Mouse (Mus musculus) liver, embryonic 15.5 days (tissue): ENCODE measurements around the gene 1700123K08Rik. TPM values are rescaled to one million over a fixed set of nuclear protein-coding genes. Genes with fewer than 3 reads are reported as not detected.
"Not testable (repeated sequence)": the region's sequence is repeated elsewhere in the genome, so short reads cannot be mapped to it uniquely, and the experiment has no call there.

Experiments
- ATAC-seq: fragments of 200-750 bp; cut with Nextera tagmentation; 2 replicates; pipeline ENCODE4 v1.8.0; 2017; ENCODE audit warnings: moderate number of reproducible peaks, mild to moderate bottlenecking, moderate library complexity; ENCODE audit not compliant: insufficient read depth
- H3K27ac ChIP-seq: fragments of 300-500 bp; sonication (generic); replicated peaks from 2 replicates; pipeline ENCODE4 v1.5.1; 2015; ENCODE audit warnings: mild to moderate bottlenecking, inconsistent platforms
- H3K27me3 ChIP-seq: fragments of 300-500 bp; sonication (generic); 2 replicates; pipeline ENCODE4 v1.6.1; 2015; ENCODE audit warnings: mild to moderate bottlenecking, inconsistent platforms
- H3K36me3 ChIP-seq: fragments of 300-500 bp; sonication (generic); replicated peaks from 2 replicates; pipeline ENCODE4 v1.6.1; 2015; ENCODE audit warnings: moderate library complexity, mild to moderate bottlenecking, inconsistent platforms
- H3K4me1 ChIP-seq: fragments of 300-500 bp; sonication (generic); replicated peaks from 2 replicates; pipeline ENCODE4 v1.6.1; 2015; ENCODE audit warnings: inconsistent platforms
- H3K4me2 ChIP-seq: fragments of 300-500 bp; sonication (generic); 2 replicates; pipeline ENCODE4 v1.6.1; 2015; ENCODE audit warnings: moderate library complexity, mild to moderate bottlenecking, inconsistent platforms
- H3K4me3 ChIP-seq: fragments of 300-500 bp; sonication (generic); replicated peaks from 2 replicates; pipeline ENCODE4 v1.5.1; 2015; ENCODE audit warnings: mild to moderate bottlenecking, inconsistent platforms
- H3K9ac ChIP-seq: fragments of 300-500 bp; sonication (generic); 2 replicates; pipeline ENCODE4 v1.6.1; 2015; ENCODE audit warnings: moderate library complexity, mild to moderate bottlenecking, inconsistent platforms
- H3K9me3 ChIP-seq: fragments of 300-500 bp; sonication (generic); replicated peaks from 2 replicates; pipeline ENCODE4 v1.6.1; 2016; ENCODE audit warnings: inconsistent platforms
- WGBS: fragments of 180-500 bp; shearing (Covaris S2); methylation state at CpG from one replicate; pipeline ENCODE4 v1.1.7; 2015; ENCODE audit warnings: mixed read lengths; ENCODE audit not compliant: insufficient replicate concordance; 5-methylcytosine and 5-hydroxymethylcytosine counted together
- microRNA-seq: library from miRNA; unstranded; fragments of <30 nt; microRNA quantifications from one replicate; pipeline ENCODE4, GENCODE M21; 2016
- polyA plus RNA-seq: library from polyadenylated mRNA; unstranded; fragments of >200 nt; fragmentation: Nextera tagmentation; extraction: Ambion mirVana; gene quantifications from 2 replicates; pipeline ENCODE4 v1.2.1, GENCODE M21; 2015

1700123K08Rik gene
- polyA plus RNA-seq, result not detected in 2 replicates

DNA sequence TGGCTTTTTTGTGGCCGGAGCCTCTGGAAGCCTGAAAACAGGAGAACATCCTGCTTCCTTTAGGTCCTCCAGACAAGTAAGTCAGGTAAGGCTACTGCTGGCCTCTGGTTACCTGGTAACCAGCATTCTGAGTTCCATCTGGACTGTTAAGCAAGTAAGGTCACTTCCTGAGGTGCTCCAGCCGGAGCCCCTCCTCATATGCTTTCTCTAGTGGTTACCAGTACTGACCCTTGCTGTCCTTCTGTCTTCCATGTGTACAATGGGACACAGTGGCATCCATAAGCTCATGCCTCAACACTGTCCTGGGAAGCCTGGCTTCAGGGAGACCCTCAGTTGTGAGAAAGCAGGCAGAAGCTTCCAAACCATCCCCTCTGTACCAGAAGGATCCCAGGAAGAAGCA lies at the start of gene 1700123K08Rik:
TSS of gene 1700123K08Rik (minus strand) at position 101 of the 400 bp plus-strand sequence.
- H3K9me3 ChIP-seq, H3K36me3 ChIP-seq, H3K27me3 ChIP-seq, H3K27ac ChIP-seq, H3K4me3 ChIP-seq, H3K9ac ChIP-seq, H3K4me1 ChIP-seq, ATAC-seq, H3K4me2 ChIP-seq: not testable (repeated sequence)
- WGBS, result 55% methylated on average over 2 of the region's 2 CpGs

- 73% methylated on average over 6 of the region's 6 CpGs for WGBS
- Histone ChIP-seq H3K27ac (no peak overlapping the region), H3K4me1 (no peaks in the 10 kb centered on the region), H3K9me3 (no peaks in the 10 kb centered on the region), H3K27me3 (no peaks in the 10 kb centered on the region), H3K4me2 (no peak overlapping the region), H3K4me3 (no peak overlapping the region), H3K36me3 (no peaks in the 10 kb centered on the region), H3K9ac (no peak overlapping the region)
- ATAC-seq, result no peak
Observed at GRCm38 (mm10) chr5:138587396-138587795, 22.9 kb upstream of the 1700123K08Rik start.

GRCm38 (mm10) chr5:138571623-138572022 lies 7.1 kb upstream of the 1700123K08Rik start:
- H3K4me1 ChIP-seq, result no peaks in the 10 kb centered on the region
- H3K9me3 ChIP-seq, result 0 out of 2 replicates have a peak, but pooled peaks cover 3% of the 10 kb centered on the region
- no peak overlapping the region for H3K9ac ChIP-seq
- no peaks in the 10 kb centered on the region for H3K36me3 ChIP-seq
- no peak overlapping the region for H3K27ac ChIP-seq
- no peak overlapping the region for H3K4me2 ChIP-seq
- 37% methylated on average over 4 of the region's 4 CpGs for WGBS
- no peak overlapping the region for H3K4me3 ChIP-seq
- H3K27me3 ChIP-seq, result no peaks in the 10 kb centered on the region
- ATAC-seq, result no peak

- 30% methylated on average over 1 of the region's 1 CpGs for WGBS
- Histone ChIP-seq H3K4me3 (no peak overlapping the region), H3K36me3 (no peaks in the 10 kb centered on the region), H3K4me1 (no peaks in the 10 kb centered on the region), H3K9me3 (no peaks in the 10 kb centered on the region), H3K4me2 (no peak overlapping the region), H3K9ac (no peak overlapping the region), H3K27me3 (no peaks in the 10 kb centered on the region), H3K27ac (no peak overlapping the region)
- ATAC-seq, result no peak
Observed at GRCm38 (mm10) chr5:138552718-138553117, 11.8 kb downstream of the 1700123K08Rik start.

GRCm38 (mm10) chr5:138532491-138532890 lies 32.0 kb downstream of the 1700123K08Rik start:
- Histone ChIP-seq H3K4me3 (no peak overlapping the region), H3K27ac (no peak overlapping the region), H3K9ac (no peak overlapping the region), H3K4me2 (no peak overlapping the region), H3K36me3 (no peaks in the 10 kb centered on the region), H3K4me1 (no peaks in the 10 kb centered on the region), H3K9me3 (no peaks in the 10 kb centered on the region), H3K27me3 (no peaks in the 10 kb centered on the region)
- 66% methylated on average over 1 of the region's 1 CpGs for WGBS
- no peak for ATAC-seq

Small RNA genes within 50 kb of the gene (microRNA-seq; reads per million reads assigned to microRNA genes)
- gene Gm24082, result not detected

Other genes starting within 250 kb of the 1700123K08Rik start
- 0.53 and 0.78 TPM in 2 replicates for gene Pvrig, start 222.8 kb downstream of the 1700123K08Rik start, polyA plus RNA-seq
- 4.7 and 5.7 TPM in 2 replicates for gene Zfp157, start 123.2 kb downstream of the 1700123K08Rik start, polyA plus RNA-seq
- gene Zfp68, start 55.0 kb upstream of the 1700123K08Rik start, polyA plus RNA-seq, result 12.6 and 14.3 TPM in 2 replicates
- gene A430033K04Rik, start 58.1 kb upstream of the 1700123K08Rik start, polyA plus RNA-seq, result 3.7 and 3.8 TPM in 2 replicates
- 11.1 and 14.3 TPM in 2 replicates for gene Fam20c, start 189.8 kb upstream of the 1700123K08Rik start, polyA plus RNA-seq